Mouse (Mus musculus) lung, adult 18-20 months (tissue): ENCODE results near the gene Lzic.

ENCODE experiments used
- DNase-seq, 2 experiments: peaks; one replicate each; pipeline ENCODE4 v3.0.0; 2022; ENCODE audit warnings: mixed read lengths in 2 of 2

The Lzic gene

GRCm38 (mm10) chr4:149484566-149484965 is 463 bp upstream of the Lzic start:
- DNase-seq = peak in 1 of 2 experiments; percentile 8

GRCm38 (mm10) chr4:149485825-149486206 is 787 bp downstream of the Lzic start:
- peak; percentile 5 to 8 for DNase-seq

DNA sequence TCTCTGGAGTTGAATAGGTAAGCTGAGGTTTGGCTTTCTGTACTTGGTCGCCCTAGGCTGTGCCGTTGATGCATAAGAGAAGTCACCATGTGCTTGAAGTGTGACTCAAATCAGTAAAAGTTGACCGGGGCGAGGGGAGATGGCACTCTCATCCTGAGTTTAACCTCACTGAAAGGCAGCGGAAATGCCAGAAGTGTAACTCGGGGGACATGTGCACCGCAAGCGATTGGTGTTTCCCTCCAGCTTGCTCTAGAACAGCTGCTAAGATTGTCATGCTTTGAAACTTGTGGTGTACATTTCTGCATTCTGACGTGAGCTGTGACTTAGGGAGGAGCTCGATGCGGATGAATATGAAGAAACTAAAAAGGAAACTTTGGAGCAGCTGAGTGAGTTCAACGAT is 2.7 kb downstream of the Lzic start:
- DNase-seq = no peak

DNA sequence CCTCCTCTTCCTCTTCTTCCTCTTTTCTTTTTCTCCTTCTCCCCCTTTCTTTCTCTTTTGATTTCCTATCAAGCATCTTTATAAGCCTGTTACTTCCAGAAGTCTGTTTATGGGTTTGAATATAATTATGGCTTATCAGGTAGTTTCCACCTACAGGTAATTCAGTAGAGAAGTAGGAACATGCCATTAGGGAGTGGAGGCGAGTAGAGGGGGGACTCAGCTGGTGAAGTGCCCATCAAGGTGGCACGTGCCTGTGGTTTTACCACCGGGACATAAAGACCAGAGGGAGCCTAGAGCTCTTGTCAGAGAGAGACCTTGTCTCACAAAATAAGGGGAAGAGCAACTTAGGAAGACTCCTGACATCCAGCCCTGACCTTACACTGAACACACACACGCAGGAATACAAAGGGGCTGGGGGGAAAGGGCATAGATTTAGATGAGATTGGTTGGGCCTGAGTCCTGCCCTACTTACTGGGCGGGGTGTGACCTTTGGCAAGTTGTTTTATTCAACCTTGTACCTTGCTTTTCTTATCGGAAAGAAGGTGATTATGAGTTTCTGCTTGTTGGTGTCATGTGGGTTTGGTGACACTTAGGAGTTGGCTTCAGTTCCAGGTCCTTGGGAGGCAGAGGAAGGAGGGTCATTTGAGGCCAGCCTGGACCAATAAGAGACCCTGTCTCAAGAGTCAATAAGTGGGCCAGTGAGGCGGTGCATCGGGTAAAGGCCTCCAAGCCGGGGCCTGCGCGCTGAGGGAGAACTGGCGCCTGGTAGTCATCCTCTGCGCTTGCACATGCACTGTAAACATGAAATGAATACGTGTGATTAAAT is 4.6 kb downstream of the Lzic start:
- DNase-seq = peak; percentile 27 to 42

- no peak for DNase-seq
Measured at GRCm38 (mm10) chr4:149491151-149491550, 6.1 kb downstream of the Lzic start.

DNA sequence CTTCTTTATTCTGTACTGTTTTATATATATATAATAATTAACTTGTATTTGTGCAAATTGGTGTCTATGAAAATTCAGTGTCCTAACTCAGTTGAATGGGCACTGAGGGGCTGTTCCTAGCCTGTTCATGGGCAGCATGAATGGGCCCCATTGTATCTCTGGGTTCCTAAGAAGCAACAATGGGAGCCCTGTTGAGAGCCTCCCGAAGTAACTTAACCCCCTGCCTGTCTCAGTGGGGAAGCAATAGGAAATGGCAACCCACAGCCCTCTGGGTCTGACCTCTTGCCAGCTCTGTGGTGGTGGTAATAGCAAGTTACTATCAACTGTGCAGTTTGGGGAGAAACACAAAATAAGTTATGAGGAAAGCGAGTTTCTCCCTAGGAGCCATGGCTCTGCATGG is 11.6 kb downstream of the Lzic start:
- no peak for DNase-seq

DNA sequence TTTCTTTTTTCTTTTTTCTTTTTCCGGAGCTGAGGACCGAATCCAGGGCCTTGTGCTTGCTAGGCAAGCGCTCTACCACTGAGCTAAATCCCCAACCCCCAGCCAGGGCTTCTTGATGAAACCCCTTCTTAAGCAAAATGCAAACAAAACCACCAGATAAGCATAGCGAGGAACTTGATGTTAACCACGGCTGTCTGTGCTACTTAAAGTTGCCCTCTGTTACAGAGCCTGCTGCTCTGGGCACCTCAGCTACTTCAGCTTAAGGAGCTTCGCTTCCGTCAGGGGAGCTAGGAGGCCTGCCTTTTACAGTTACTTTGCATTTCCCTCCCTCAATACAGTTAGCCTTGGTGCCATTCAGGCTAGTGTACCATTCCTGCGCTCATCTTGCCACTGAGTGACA is 13.9 kb downstream of the Lzic start:
- DNase-seq = no peak

GRCm38 (mm10) chr4:149499790-149500189 is 14.8 kb downstream of the Lzic start:
- no peak for DNase-seq

DNA sequence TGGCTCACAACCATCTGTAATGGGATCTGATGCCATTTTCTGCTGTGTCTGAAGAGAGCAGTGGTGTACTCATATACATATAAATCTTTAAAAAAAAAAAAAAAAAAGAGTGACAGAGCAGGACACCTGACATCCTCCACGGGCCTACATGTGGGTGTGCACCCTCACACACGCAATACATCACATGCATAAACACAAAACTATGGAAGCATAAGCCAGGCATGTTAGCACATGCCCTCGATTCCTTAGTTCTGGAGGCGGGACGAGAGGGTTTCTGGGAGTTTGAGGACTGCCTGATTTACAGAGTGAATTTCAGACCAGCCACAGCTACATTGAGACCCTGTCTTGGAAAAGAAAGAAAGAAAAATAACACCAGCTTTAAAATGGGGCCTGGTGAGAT is 19.3 kb downstream of the Lzic start:
- DNase-seq = no peak

DNA sequence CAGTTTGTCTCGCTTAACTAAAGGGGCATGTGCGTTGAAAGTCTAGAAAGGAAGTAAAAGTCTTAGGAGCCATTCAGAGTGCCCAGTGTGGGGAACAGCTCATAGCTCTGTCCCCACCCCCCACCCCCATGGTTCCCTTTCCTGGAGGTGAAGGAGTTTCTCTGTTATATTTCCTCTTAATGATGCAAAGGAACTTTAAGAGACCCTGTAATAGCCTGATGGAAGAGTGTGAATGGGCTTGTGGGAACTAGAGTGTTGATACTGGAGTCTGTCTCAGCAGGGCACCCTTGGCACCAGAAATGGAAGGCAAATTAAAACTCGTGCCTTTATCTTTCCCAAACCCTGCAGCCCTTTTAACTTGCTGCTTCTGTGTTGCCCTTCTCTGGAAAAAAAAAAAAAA is 19.8 kb downstream of the Lzic start:
- DNase-seq = no peak

DNA sequence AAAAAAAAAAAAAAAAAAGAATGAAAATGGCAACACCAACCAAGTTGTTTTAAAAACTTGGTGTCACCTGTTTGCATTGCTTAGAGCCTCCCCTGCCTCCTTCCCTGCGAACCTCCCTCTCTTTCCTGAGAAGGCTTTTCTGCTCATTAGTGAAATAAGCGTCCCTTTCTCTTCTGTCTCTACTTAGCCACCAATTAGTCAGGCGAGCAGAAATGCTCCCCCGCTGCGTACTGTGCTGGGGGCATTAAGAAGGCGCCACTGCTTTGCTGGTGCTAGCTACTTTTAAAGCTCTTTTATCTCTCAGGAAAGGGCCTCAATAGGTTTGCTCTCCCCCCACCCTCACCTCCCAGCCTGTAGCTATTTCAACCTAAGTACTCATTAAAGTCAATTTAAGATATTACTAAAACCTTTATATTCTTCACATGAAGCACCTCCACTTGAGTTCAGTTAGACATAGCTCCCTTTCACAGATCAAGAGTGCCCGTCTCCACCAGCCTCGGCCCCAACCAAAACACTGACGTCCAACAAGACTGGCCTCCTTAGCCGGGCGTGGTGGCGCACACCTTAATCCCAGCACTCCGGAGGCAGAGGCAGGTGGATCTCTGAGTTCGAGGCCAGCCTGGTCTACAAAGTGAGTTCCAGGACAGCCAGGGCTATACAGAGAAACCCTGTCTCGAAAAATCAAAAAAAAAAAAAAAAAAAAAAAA is 20.4 kb downstream of the Lzic start:
- DNase-seq = no peak

- no peak for DNase-seq
Measured at GRCm38 (mm10) chr4:149506904-149507303, 21.9 kb downstream of the Lzic start.

DNA sequence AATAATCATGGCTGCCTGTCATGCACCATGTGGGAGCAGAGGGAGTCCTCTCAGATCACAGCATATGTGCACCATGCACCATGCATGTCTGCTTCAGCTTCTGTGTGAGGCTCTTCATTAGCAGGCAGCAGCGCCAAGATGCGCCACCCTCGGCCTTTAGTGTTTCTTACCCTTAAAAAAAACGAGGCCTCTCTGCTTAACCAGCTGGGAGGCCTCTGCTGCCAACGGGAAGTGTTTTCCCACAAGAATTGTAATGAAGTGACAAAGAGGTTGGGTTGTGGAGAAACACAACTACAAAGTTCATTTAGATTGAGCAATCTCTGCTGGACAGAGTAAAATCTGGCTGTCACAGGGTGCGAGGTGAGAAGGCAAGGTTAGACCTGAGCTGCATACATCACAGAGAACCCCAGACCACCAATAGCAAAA is 26.2 kb downstream of the Lzic start:
- peak; percentile 12 to 21 for DNase-seq

- no peak for DNase-seq
Measured at GRCm38 (mm10) chr4:149512072-149512471, 27.0 kb downstream of the Lzic start.

- no peak for DNase-seq
Measured at GRCm38 (mm10) chr4:149515706-149516105, 30.7 kb downstream of the Lzic start.

- DNase-seq = peak; percentile 97 to 98
Measured at GRCm38 (mm10) chr4:149517868-149518340, 32.9 kb downstream of the Lzic start, which contains the start of gene Ctnnbip1. Ctnnbip1 (plus strand) TSS chr4:149518236.

DNA sequence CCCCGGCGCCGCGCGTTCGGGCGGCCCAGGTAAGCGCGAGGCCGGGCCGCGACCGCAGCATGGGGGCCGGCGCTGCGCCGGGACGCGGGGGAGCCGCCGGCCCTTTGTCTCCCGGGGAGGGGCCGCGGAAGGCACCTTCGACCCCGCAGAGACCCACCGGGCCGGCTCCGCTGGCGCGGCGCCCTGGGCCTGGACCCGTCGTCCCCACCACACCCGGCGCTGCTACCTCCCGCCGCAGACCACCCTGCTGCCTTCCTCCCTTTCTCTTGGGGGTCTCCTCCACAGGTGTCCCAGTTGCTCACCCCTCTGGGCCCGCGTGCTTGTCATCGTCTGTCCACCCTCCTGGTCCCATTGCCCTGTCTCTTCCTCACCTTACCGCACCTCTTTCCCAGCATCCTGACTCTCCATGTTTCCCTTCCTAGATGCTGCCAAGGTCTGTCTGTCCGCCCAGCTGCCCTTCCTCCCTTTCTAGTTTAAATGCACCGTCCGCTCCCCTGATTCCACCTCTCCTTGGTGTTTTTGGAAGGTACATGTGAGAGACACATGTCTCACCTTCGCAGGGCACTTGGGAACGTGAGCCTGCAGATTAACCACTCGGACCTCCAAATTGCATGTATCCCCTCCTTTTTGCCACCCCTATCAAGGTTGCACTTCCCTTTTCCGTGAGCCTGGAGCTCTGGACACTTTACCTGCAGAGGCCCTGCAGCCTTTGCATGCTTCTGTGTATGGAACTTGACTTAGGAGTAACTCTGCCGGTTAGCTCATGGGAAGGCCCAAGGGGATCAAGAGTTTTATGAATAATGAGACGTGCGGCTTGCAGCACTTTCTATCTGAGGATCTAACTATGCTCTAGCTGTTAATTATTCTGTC is 33.6 kb downstream of the Lzic start:
- peak; percentile 8 to 12 for DNase-seq

DNA sequence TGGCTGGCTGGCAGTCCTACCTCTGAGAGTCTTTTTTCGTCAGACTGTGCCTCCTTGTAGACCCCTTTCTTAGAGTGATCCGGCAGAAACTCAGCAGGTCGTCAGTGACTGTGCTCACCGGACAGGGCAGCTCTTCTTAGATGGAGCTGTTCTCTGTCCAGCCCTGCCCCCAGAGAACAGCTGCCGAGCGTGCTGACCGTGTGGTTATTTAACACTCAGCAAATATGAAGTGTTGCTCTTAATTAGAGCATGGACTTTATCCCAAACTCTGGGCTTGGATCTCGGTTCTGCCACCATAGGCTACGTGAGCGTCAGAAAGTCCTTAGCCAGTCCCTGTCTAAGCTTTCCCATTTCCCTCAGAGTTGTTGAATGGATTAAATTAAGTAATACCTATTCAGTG is 36.2 kb downstream of the Lzic start:
- no peak for DNase-seq

GRCm38 (mm10) chr4:149523961-149524360 is 38.9 kb downstream of the Lzic start:
- DNase-seq = no peak

DNA sequence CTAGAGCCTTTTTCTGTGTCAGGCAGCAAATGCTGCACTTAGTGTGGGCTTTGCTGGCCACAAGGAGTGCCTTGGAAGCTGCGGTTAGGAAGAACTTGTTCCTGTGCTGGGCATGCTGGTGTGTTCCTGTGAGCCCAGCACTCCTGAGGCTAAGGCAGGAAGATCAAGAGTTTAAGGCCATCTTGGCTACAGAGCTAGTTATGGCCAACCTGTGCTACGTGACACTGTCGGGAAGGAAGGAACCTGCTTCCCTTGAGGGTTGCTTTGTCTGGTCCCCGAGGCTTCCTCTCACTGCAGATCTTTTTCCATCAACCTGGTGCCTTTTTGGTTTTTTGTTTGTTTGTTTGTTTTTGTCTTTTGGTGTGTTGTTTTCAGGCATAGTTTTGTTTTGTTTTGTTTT is 40.1 kb downstream of the Lzic start:
- DNase-seq = no peak

DNA sequence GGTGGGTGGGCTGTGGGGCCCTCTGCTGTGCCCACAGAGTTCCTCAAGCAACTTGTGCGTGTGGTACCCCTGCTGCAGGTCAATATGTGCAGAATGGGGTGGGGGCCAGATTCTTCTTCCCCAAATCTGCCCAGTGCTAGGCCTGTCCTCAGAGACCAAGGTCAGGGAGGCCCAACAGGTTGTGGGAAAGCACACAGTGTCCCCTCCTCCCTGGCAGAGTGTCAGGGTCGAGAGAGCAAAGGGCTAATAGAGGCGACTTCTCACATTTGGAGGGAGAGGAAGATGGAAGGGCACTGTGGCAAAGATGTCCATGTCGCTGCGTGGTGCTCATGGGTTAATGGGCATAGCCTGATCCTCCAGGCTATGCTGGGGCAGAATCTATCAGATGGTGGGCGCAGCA is 40.8 kb downstream of the Lzic start:
- DNase-seq = no peak

DNA sequence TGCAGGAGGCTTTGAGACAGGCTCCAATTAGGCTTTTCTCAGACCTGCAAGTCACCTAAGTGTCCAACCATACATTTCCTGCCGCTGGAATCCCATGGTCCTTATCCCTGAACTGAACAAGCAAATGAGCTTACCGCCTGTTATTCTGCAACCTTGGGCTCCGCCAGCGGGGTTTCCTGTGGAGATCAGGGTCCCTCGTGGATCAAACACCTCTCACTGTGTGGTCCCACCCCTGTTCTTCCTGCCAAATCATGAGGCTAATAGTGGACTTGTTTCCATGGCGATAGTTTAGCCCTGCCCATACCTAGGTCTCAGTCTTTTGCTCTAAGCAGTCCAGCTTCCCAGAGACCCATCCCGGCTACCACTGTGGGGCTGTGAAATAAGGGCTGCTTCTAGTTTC is 41.3 kb downstream of the Lzic start:
- DNase-seq = no peak
